Mouse (Mus musculus): Measurements from ENCODE around the gene Foxa2. TPM values are rescaled to one million over a fixed set of nuclear protein-coding genes. Genes with fewer than 3 reads are reported as not detected.

Foxa2 gene
- total RNA-seq (2022), result not detected

GRCm38 (mm10) chr2:148046799-148047165 is at the start of gene Foxa2:
Foxa2 (minus strand) TSS chr2:148046969.
- no peak for DNase-seq

GRCm38 (mm10) chr2:148092089-148092488 is 45.3 kb upstream of the Foxa2 start:
- DNase-seq, result no peak

GRCm38 (mm10) chr2:148091657-148092056 is 44.9 kb upstream of the Foxa2 start:
- no peak for DNase-seq

GRCm38 (mm10) chr2:148090071-148090470 is 43.3 kb upstream of the Foxa2 start:
- DNase-seq, result no peak

- DNase-seq, result no peak
These were observed 38.8 kb upstream of the Foxa2 start for GRCm38 (mm10) chr2:148085529-148085928.

- no peak for DNase-seq
These were observed 38.4 kb upstream of the Foxa2 start for GRCm38 (mm10) chr2:148085126-148085525.

GRCm38 (mm10) chr2:148082283-148082682 is 35.5 kb upstream of the Foxa2 start:
- peak; percentile 2 for DNase-seq

GRCm38 (mm10) chr2:148060705-148061104 is 13.9 kb upstream of the Foxa2 start:
- no peak for DNase-seq

- no peak for DNase-seq
These were observed 6.6 kb upstream of the Foxa2 start for GRCm38 (mm10) chr2:148053411-148053810.

- peak; percentile 52 for DNase-seq
These were observed 1.8 kb upstream of the Foxa2 start for GRCm38 (mm10) chr2:148048484-148049129.

- no peak for DNase-seq
These were observed 842 bp upstream of the Foxa2 start for GRCm38 (mm10) chr2:148047611-148048010.

GRCm38 (mm10) chr2:148045937-148046798 is 601 bp downstream of the Foxa2 start:
- DNase-seq, result no peak

GRCm38 (mm10) chr2:148045543-148045936 is 1.2 kb downstream of the Foxa2 start:
- DNase-seq, result no peak

GRCm38 (mm10) chr2:148044877-148045539 is 1.8 kb downstream of the Foxa2 start:
- DNase-seq, result no peak

GRCm38 (mm10) chr2:148043976-148044876 is 2.5 kb downstream of the Foxa2 start:
- DNase-seq, result no peak

GRCm38 (mm10) chr2:148043271-148043975 is 3.3 kb downstream of the Foxa2 start:
- DNase-seq, result no peak

GRCm38 (mm10) chr2:148042126-148042640 is 4.6 kb downstream of the Foxa2 start:
- no peak for DNase-seq

GRCm38 (mm10) chr2:148041381-148041780 is 5.4 kb downstream of the Foxa2 start:
- DNase-seq, result no peak

GRCm38 (mm10) chr2:148040236-148041121 is 6.3 kb downstream of the Foxa2 start:
- DNase-seq, result no peak
